Mouse (Mus musculus) layer of hippocampus, postnatal 25 days (tissue): ENCODE data around the gene D3Ertd254e. TPM values are rescaled to one million over a fixed set of nuclear protein-coding genes. Genes with fewer than 3 reads are reported as not detected.
A peak's percentile ranks its signal among the peaks of the same experiment; 100 is the strongest.

ENCODE experiments used
- DNase-seq, 2 experiments: peaks; one replicate each; pipeline ENCODE4 v3.0.0; 2022; ENCODE audit warnings: mixed read lengths in 2 of 2, low spot score in 1 of 2; ENCODE audit errors: extremely low spot score in 1 of 2
- total RNA-seq, 2 experiments: library from RNA; stranded (reverse); gene quantifications; 2 replicates each; pipeline ENCODE4 v1.2.3; 2021

D3Ertd254e gene
- total RNA-seq, 2 experiments from 2014 or later, result 15.3 to 17.6 TPM

- peak in 1 of 2 experiments; percentile 51 for DNase-seq
Measured at GRCm38 (mm10) chr3:36209776-36210555, 59.1 kb downstream of the D3Ertd254e start.

- DNase-seq, result no peak
Measured at GRCm38 (mm10) chr3:36210939-36211338, 60.1 kb downstream of the D3Ertd254e start.

GRCm38 (mm10) chr3:36212758-36213157, 61.9 kb downstream of the D3Ertd254e start:
- no peak for DNase-seq

Other genes with a start within 250 kb of the D3Ertd254e start
- gene Dcun1d1, start 213.6 kb upstream of the D3Ertd254e start, total RNA-seq, result 10 to 100 TPM; 65.0 to 72.9 TPM
- gene Mccc1, start 150.3 kb upstream of the D3Ertd254e start, total RNA-seq, result 10 to 100 TPM; 27.4 to 39.4 TPM
- not detected for gene Ccdc144b, start 97.5 kb upstream of the D3Ertd254e start, total RNA-seq
- 10 to 100 TPM; 44.9 to 47.2 TPM for gene Acad9, start 85.0 kb upstream of the D3Ertd254e start, total RNA-seq
- 1 to 10 TPM in 1 of 2 experiments, under 1 TPM in 1; 0.77 to 1.3 TPM for gene Qrfpr, start 71.3 kb downstream of the D3Ertd254e start, total RNA-seq